Mouse (Mus musculus) neural tube, embryonic 15.5 days (tissue): ENCODE measurements around the gene Psap. TPM values are rescaled to one million over a fixed set of nuclear protein-coding genes. Genes with fewer than 3 reads are reported as not detected.
"Not testable (repeated sequence)": the region's sequence is repeated elsewhere in the genome, so short reads cannot be mapped to it uniquely, and the experiment has no call there.

Experiments used
- ATAC-seq: fragments of 200-750 bp; cut with Nextera tagmentation; 2 replicates; pipeline ENCODE4 v1.8.0; 2017; ENCODE audit warnings: mild to moderate bottlenecking, moderate TSS enrichment, moderate library complexity; ENCODE audit not compliant: low FRiP score
- H3K27ac ChIP-seq: fragments of 300-500 bp; sonication (generic); replicated peaks from 2 replicates; pipeline ENCODE4 v1.5.1; 2015; ENCODE audit warnings: mild to moderate bottlenecking, inconsistent platforms
- H3K27me3 ChIP-seq: fragments of 300-500 bp; sonication (generic); replicated peaks from 2 replicates; pipeline ENCODE4 v1.6.1; 2015; ENCODE audit warnings: inconsistent platforms
- H3K36me3 ChIP-seq: fragments of 300-500 bp; sonication (generic); 2 replicates; pipeline ENCODE4 v1.6.1; 2015; ENCODE audit warnings: inconsistent platforms
- H3K4me1 ChIP-seq: fragments of 300-500 bp; sonication (generic); 2 replicates; pipeline ENCODE4 v1.6.1; 2015; ENCODE audit warnings: inconsistent platforms
- H3K4me2 ChIP-seq: fragments of 300-500 bp; sonication (generic); 2 replicates; pipeline ENCODE4 v1.6.1; 2015; ENCODE audit warnings: inconsistent platforms, mild to moderate bottlenecking, moderate library complexity
- H3K4me3 ChIP-seq: fragments of 300-500 bp; sonication (generic); replicated peaks from 2 replicates; pipeline ENCODE4 v1.5.1; 2015; ENCODE audit warnings: mild to moderate bottlenecking, inconsistent platforms
- H3K9ac ChIP-seq: fragments of 300-500 bp; sonication (generic); replicated peaks from 2 replicates; pipeline ENCODE4 v1.6.1; 2015; ENCODE audit warnings: mild to moderate bottlenecking, inconsistent platforms
- H3K9me3 ChIP-seq: fragments of 300-500 bp; sonication (generic); replicated peaks from 2 replicates; pipeline ENCODE4 v1.6.1; 2016; ENCODE audit warnings: inconsistent platforms
- WGBS: fragments of 180-500 bp; shearing (Covaris S2); methylation state at CpG from one replicate; pipeline ENCODE4 v1.1.7; 2015; ENCODE audit warnings: mixed read lengths; 5-methylcytosine and 5-hydroxymethylcytosine counted together
- polyA plus RNA-seq: library from polyadenylated mRNA; unstranded; fragments of >200 nt; fragmentation: Nextera tagmentation; extraction: Ambion mirVana; gene quantifications from 2 replicates; pipeline ENCODE4 v1.2.1, GENCODE M21; 2015

The Psap gene
- 217 and 220 TPM in 2 replicates for polyA plus RNA-seq

DNA sequence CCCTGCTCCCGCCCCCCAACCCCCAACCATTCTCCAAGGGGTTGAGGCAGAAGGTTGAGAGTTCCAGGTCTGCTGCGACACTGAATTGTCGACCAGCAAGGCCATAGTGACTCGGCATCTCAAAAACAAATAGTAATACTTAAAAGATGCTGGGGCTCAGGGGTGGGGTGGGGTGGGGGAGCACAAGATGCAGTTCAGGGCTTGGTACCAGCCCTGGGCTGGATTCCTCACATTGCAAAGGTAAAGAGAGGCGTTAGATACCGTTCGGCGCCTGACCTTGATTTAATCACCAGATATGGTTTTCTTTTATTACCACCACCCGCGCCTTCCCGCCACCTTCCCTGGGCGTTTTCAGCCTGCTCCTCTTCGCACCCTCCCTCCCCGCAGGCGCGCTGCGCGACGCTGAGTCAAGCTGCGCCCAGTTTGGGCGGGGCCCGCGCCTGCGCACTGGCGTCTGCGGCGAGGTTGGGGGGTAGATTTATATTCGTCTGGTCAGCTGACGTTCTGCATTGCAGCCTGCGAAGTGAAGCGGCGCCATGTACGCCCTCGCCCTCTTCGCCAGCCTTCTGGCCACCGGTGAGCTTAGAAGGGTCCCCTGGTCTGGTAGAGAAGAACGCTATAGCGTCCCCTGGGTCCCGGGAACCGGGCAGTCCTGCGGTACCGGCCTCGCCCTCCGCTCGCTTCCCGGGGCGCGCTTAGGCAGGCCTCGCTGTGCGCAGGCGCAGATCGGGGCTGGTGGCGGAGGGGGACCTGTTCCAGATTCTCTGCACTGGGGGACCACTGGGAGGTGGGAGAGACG, at the start of gene Psap:
Gene Psap (plus strand): TSS at position 421 of the 799 bp plus-strand sequence.
- peak within 1 kb of the TSS; percentile 84 for H3K9ac ChIP-seq
- peak within 1 kb of the TSS; percentile 72 for H3K4me3 ChIP-seq
- peaks cover 48% of the 10 kb centered on the region for H3K4me1 ChIP-seq
- H3K36me3 ChIP-seq: no peaks in the 10 kb centered on the region
- 3% methylated on average over 54 of the region's 54 CpGs for WGBS
- ATAC-seq: peak; percentile 91
- no peaks in the 10 kb centered on the region for H3K27me3 ChIP-seq
- peak within 1 kb of the TSS; percentile 96 for H3K27ac ChIP-seq
- no peaks in the 10 kb centered on the region for H3K9me3 ChIP-seq
- peak within 1 kb of the TSS; percentile 84 for H3K4me2 ChIP-seq

DNA sequence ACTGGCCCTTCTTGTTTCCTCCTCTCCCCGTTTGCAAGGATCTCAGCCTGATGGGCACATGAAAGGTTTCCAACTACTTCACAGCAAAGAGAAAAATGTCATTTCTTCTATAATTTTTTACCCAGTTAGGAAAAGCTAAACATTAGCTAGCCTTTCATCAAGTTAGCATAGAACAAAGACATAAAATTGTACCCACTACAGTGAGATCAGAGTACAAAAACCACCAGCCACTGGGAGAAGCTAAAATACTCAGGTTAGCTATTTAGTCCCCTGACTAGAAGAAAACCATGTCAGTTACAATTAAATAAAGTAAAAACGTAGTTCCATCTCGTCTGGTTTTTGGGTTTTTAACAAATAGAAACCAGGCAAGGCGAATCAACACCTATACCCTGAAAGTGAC, 49.8 kb upstream of the Psap start:
- Histone ChIP-seq H3K36me3 (no peaks in the 10 kb centered on the region), H3K4me2 (no peak overlapping the region), H3K4me3 (no peak overlapping the region), H3K27ac (no peak overlapping the region), H3K9ac (no peak overlapping the region), H3K9me3 (no peaks in the 10 kb centered on the region), H3K4me1 (no peaks in the 10 kb centered on the region), H3K27me3 (no peaks in the 10 kb centered on the region)
- ATAC-seq: no peak
- WGBS: 86% methylated on average over 4 of the region's 4 CpGs

DNA sequence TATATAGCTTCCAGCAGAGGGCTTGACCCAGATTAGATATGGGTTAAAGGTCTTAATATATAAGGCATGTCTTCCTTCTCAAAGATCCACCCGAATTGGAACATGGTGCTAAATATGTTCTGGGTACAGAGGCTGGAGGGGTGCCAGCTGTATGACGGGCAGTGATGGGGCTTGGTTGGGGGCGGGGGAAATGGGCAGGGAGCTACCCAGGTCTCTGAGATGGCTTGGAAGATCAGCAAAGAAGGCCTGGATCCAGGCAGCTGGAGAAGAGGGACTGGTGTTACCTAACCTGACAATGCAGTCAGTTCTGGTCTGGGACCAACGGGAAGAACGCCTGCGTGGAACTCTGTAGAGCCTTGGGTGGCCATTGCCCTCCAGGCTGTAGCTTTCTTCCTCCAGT, 48.3 kb upstream of the Psap start:
- WGBS: 92% methylated on average over 6 of the region's 6 CpGs

DNA sequence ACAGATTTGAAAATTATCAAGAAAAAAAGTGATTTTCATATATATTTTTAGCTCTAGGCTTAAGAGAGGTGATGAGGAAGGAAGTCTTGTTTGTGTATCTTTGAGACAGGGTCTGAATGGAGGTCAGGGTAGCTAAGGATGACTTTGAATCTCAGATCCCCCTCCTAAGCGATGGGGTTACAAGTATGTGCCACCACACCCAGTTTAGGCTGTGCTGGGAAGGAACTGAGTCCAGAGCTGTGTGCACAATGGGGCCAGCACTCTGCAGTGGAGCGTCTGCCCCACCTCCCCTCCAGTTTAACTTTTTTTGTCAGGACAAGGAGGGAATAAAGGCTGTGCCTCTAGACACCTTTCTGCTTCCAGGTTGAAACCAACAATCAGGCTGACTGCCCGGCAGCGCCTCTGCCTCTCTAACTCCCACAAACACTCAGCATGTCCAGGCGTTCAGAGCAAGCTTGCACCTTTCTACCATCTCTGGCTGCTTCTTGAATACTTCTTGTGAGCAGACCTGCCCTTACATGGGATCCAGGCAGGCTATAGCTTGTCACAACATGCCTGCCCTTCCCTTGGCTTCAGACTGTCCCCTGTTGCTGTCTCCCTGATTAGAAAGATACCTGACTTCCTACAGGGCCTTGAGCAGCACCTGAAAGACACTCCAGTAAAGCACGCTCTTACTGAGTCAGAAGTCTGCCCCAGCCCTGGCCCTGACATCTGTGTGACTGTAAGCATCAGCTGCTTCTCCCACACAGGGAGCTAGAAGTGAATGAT, 46.9 kb upstream of the Psap start:
- ATAC-seq: no peak
- no peaks in the 10 kb centered on the region for H3K27me3 ChIP-seq
- H3K27ac ChIP-seq: no peak overlapping the region
- no peak overlapping the region for H3K4me3 ChIP-seq
- no peak overlapping the region for H3K4me2 ChIP-seq
- H3K9ac ChIP-seq: 0 out of 2 replicates have a peak overlapping the region, but pooled peaks have one; percentile 14
- no peaks in the 10 kb centered on the region for H3K9me3 ChIP-seq
- H3K4me1 ChIP-seq: no peaks in the 10 kb centered on the region
- 84% methylated on average over 6 of the region's 6 CpGs for WGBS
- H3K36me3 ChIP-seq: no peaks in the 10 kb centered on the region

More for the DNA sequence above, 48.3 kb upstream of the Psap start:
- no peak overlapping the region for H3K9ac ChIP-seq
- no peak overlapping the region for H3K4me3 ChIP-seq
- H3K27me3 ChIP-seq: no peaks in the 10 kb centered on the region
- H3K27ac ChIP-seq: no peak overlapping the region
- no peaks in the 10 kb centered on the region for H3K4me1 ChIP-seq
- no peaks in the 10 kb centered on the region for H3K9me3 ChIP-seq
- H3K36me3 ChIP-seq: no peaks in the 10 kb centered on the region
- ATAC-seq: no peak
- H3K4me2 ChIP-seq: no peak overlapping the region

DNA sequence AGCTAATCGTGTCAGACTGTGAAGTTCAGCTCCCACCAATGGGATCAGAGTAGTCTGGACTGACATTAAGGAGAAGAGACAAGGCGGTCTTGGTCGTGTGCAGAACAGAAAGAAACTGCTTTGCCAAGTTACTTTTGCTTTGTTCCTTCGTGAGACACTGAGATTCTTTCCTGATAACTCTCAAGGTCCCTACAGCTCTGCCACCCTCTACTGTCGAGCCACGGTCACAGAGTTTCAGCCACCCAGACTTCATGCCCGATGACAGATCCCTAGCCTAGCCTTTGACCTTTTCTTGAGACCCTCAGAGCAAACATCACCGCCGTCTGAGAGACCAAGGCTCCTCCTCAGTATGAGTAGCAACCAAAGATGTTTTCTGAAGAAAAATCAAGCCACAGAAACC, 43.4 kb upstream of the Psap start:
- Histone ChIP-seq H3K36me3 (no peaks in the 10 kb centered on the region), H3K9ac (no peak overlapping the region), H3K27me3 (no peaks in the 10 kb centered on the region), H3K9me3 (no peaks in the 10 kb centered on the region), H3K4me2 (no peak overlapping the region), H3K4me1 (no peaks in the 10 kb centered on the region), H3K4me3 (no peak overlapping the region), H3K27ac (no peak overlapping the region)
- WGBS: 81% methylated on average over 9 of the region's 9 CpGs
- ATAC-seq: no peak

DNA sequence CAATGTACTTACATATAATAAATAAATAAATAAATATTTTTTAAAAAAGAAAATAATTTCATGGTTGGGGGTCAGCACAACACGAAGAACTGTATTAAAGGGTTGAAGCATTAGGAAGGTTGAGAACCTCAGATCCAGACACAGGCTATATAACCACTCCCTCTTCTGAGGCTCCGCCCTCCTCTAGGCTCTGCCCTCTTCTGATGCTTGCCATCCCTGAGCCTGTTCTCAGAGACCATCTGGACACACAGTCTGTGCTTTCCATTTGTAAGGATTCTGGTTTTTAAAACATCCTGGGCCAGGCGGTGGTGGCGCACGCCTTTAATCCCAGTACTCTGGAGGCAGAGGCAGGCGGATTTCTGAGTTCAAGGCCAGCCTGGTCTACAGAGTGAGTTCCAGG, 41.6 kb upstream of the Psap start:
- H3K36me3 ChIP-seq, H3K4me2 ChIP-seq, H3K27ac ChIP-seq, H3K4me1 ChIP-seq, H3K9ac ChIP-seq, H3K9me3 ChIP-seq, ATAC-seq, H3K27me3 ChIP-seq, H3K4me3 ChIP-seq: not testable (repeated sequence)
- WGBS: 98% methylated on average over 6 of the region's 6 CpGs

DNA sequence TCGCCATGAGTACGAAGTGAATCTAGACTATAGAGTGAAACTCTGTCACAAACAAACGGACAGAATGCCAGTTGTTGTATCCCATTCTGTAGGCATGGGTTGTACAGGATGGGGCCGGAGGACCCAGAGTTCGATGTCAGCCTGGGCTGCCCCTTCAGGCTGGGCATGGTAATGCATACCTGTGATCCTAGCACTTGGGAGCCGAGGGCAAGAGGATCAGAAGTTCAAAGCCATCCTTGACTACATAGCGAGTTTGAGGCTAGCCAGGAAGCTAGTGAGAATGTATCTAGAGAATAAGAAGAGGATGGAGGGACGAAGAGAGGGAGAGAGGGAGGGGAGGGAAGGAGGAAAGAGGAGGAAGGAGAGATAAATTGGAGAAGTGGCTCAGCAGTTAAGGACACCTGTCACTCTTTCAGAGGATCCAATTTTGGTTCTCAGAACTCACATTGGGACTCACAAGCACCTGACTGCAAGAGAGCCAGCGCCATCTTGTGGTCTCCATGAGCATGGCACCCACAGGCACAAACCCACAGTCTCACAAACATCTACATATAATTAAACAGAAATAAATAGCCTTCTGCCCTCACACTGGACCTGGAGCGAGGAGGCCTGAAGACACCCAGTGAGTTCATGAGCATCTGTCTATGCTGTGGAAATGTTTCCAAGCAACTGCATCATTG, 39.8 kb upstream of the Psap start:
- no peaks in the 10 kb centered on the region for H3K36me3 ChIP-seq
- 67% methylated on average over 10 of the region's 10 CpGs for WGBS
- no peaks in the 10 kb centered on the region for H3K4me1 ChIP-seq
- H3K4me2 ChIP-seq: no peak overlapping the region
- no peak overlapping the region for H3K4me3 ChIP-seq
- ATAC-seq: no peak
- H3K27ac ChIP-seq: no peak overlapping the region
- H3K27me3 ChIP-seq: no peaks in the 10 kb centered on the region
- H3K9me3 ChIP-seq: no peaks in the 10 kb centered on the region
- no peak overlapping the region for H3K9ac ChIP-seq

DNA sequence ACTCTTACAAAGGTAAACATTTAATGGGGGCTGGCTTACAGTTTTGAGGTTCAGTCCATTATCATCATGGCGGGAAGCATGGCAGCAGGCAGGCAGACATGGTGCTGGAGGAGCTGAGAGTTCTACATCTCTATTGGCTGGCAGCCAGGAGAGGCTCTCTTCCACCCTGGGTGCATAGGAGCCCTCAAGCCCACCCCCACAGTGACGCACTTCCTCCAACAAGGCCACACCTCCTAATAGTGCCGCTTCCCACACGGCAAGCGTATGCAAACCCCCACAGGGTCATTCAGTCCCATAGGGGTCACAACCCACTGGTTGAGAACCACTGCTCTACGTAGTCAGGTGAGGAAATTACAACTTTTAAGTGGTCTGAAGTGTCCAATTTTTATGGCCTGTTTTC, 37.0 kb upstream of the Psap start:
- 85% methylated on average over 6 of the region's 6 CpGs for WGBS
- no peaks in the 10 kb centered on the region for H3K9me3 ChIP-seq
- H3K27me3 ChIP-seq: no peaks in the 10 kb centered on the region
- no peak overlapping the region for H3K9ac ChIP-seq
- no peak overlapping the region for H3K27ac ChIP-seq
- no peak overlapping the region for H3K4me2 ChIP-seq
- H3K4me1 ChIP-seq: 0 out of 2 replicates have a peak, but pooled peaks cover 2% of the 10 kb centered on the region
- H3K4me3 ChIP-seq: no peak overlapping the region
- H3K36me3 ChIP-seq: no peaks in the 10 kb centered on the region
- no peak for ATAC-seq

DNA sequence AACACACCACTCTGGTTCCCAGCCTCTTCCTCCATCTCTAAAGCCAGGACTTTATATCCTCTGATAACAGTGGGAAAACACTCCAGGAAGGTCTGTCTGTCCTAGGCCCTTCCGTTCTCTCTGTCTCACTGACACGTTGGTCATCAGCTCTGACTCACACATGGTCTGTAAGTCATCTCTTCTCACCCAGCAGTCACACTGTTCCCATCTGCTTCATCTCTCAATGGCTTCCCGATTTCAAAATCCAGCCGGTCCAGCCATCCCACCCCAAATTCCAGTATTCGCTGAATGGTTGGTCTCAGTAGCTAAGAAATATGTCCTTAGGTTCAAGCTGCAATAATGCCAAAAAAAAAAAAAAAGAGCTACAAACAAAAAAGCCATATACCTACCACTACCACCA, 33.5 kb upstream of the Psap start:
- H3K27me3 ChIP-seq: no peaks in the 10 kb centered on the region
- ATAC-seq: no peak
- 87% methylated on average over 5 of the region's 5 CpGs for WGBS

DNA sequence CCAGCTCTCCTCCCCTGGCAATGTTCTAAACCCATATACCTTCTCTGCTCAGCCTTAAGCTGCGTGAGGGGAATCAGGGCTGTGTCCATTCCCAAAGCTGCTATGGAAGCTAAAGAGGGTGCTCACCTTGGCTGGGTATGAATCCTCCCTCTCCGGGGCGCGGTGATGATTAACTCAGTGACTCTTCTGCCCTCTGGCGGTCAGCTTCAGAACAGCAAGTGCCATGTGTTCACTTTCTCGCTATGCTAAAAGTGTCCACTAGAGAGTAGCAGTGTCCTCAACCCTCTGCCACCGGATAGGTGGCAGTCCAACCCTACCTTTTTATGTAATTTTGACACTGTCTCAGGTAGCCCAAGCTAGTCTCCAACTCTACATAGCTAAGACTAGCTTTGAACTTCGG, 32.4 kb upstream of the Psap start:
- Histone ChIP-seq H3K36me3 (no peaks in the 10 kb centered on the region), H3K9ac (no peak overlapping the region), H3K4me3 (no peak overlapping the region), H3K27ac (no peak overlapping the region), H3K4me2 (no peak overlapping the region), H3K27me3 (no peaks in the 10 kb centered on the region), H3K9me3 (no peaks in the 10 kb centered on the region), H3K4me1 (0 out of 2 replicates have a peak, but pooled peaks cover 2% of the 10 kb centered on the region)
- WGBS: 3% methylated on average over 8 of the region's 8 CpGs
- ATAC-seq: peak; percentile 71; the same call in 1 of the 2 replicates

More for the DNA sequence above, 33.5 kb upstream of the Psap start:
- Histone ChIP-seq H3K9me3 (no peaks in the 10 kb centered on the region), H3K4me1 (0 out of 2 replicates have a peak, but pooled peaks cover 2% of the 10 kb centered on the region), H3K9ac (no peak overlapping the region), H3K27ac (no peak overlapping the region), H3K4me2 (no peak overlapping the region), H3K36me3 (no peaks in the 10 kb centered on the region), H3K4me3 (no peak overlapping the region)

DNA sequence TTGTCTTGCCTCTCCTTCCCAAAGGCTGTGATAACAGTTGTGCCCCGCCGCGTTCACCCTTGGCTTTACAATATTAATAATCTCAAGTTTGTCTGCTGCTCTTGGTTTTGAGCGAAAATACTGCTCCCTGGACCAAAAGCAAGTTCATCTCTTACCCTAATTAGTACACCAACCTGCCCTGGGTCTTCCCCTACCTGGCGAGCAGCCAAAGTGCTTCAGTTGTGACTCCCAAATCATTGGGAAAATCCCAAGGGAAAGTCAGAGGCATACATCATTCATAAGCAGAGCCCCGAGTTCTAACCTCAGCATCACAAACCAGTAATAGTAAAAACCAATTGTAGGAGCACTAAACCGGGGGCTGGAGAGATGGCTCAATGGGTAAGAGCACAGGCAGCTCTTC, 31.8 kb upstream of the Psap start:
- H3K27me3 ChIP-seq: no peaks in the 10 kb centered on the region
- H3K4me2 ChIP-seq: no peak overlapping the region
- H3K4me1 ChIP-seq: 0 out of 2 replicates have a peak, but pooled peaks cover 2% of the 10 kb centered on the region
- WGBS: 73% methylated on average over 7 of the region's 7 CpGs
- ATAC-seq: no peak
- no peaks in the 10 kb centered on the region for H3K9me3 ChIP-seq
- no peaks in the 10 kb centered on the region for H3K36me3 ChIP-seq
- H3K27ac ChIP-seq: no peak overlapping the region
- no peak overlapping the region for H3K9ac ChIP-seq
- H3K4me3 ChIP-seq: no peak overlapping the region
